Mouse (Mus musculus): Measurements from ENCODE around the gene Prkd1.

DNA sequence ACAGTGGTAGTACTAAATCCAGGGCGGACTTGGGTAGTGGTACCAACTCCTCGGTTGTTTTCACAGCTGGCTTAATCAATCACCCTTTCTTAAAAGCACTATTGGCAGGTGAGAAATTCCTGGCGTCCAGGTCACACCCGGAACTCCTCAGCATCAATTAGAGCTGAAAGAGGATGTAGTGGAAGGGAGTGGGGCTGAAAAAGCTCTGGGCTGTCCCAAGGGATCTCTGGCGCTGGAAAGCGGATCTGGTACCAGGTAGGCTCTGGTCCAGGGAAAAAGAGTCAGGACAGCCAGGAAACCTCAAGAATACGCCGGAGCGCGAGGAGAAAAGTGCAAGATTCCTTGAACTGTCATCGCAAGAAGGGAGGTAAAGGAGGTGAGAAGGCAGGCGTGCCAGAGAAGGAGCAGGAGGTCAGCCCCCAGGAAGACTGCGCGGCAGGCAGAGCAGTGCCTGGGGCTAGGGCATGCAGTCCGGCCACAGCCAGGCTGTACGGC, 675 bp downstream of the Prkd1 start:
- no peak for TF ChIP-seq CTCF (conservative IDR thresholded peaks at IDR 0.05; ENCODE audit: insufficient read depth, insufficient read length, low read depth, low read length)
- no peak for TF ChIP-seq POLR2A (IDR thresholded peaks at IDR 0.05; ENCODE audit: low read depth, low read length)

All from kidney, adult 2 months (tissue).